Mouse (Mus musculus) adipocyte (in vitro differentiated cells): Measurements from ENCODE around the gene Sgms1.

Experiments
- DNase-seq: peaks from one replicate; pipeline ENCODE4 v3.0.0-alpha.2; 2016; ENCODE audit warnings: low spot score

The Sgms1 gene

GRCm38 (mm10) chr19:32179514-32179913 lies 210.0 kb downstream of the Sgms1 start:
- DNase-seq = no peak

GRCm38 (mm10) chr19:32178161-32178560 lies 211.4 kb downstream of the Sgms1 start:
- no peak for DNase-seq

GRCm38 (mm10) chr19:32176458-32176857 lies 213.1 kb downstream of the Sgms1 start:
- no peak for DNase-seq

GRCm38 (mm10) chr19:32175991-32176390 lies 213.5 kb downstream of the Sgms1 start:
- no peak for DNase-seq

- DNase-seq = no peak
Observed at GRCm38 (mm10) chr19:32175013-32175412, 214.5 kb downstream of the Sgms1 start.

- DNase-seq = no peak
Observed at GRCm38 (mm10) chr19:32174561-32174960, 215.0 kb downstream of the Sgms1 start.

GRCm38 (mm10) chr19:32173522-32174184 lies 215.9 kb downstream of the Sgms1 start:
- DNase-seq = no peak

- DNase-seq = no peak
Observed at GRCm38 (mm10) chr19:32172511-32172981, 217.0 kb downstream of the Sgms1 start.

GRCm38 (mm10) chr19:32171981-32172380 lies 217.5 kb downstream of the Sgms1 start:
- DNase-seq = no peak

- DNase-seq = peak; percentile 95
Observed at GRCm38 (mm10) chr19:32169634-32170540, 219.6 kb downstream of the Sgms1 start.

- DNase-seq = no peak
Observed at GRCm38 (mm10) chr19:32168031-32168430, 221.5 kb downstream of the Sgms1 start.

- no peak for DNase-seq
Observed at GRCm38 (mm10) chr19:32166823-32167605, 222.5 kb downstream of the Sgms1 start.

GRCm38 (mm10) chr19:32165711-32166110 lies 223.8 kb downstream of the Sgms1 start:
- DNase-seq = no peak

GRCm38 (mm10) chr19:32164128-32164527 lies 225.4 kb downstream of the Sgms1 start:
- DNase-seq = no peak

GRCm38 (mm10) chr19:32159944-32160343 lies 229.6 kb downstream of the Sgms1 start:
- no peak for DNase-seq

GRCm38 (mm10) chr19:32159168-32159567 lies 230.3 kb downstream of the Sgms1 start:
- no peak for DNase-seq

GRCm38 (mm10) chr19:32157045-32157444 lies 232.5 kb downstream of the Sgms1 start:
- DNase-seq = no peak

- no peak for DNase-seq
Observed at GRCm38 (mm10) chr19:32152529-32152928, 237.0 kb downstream of the Sgms1 start.

- no peak for DNase-seq
Observed at GRCm38 (mm10) chr19:32148710-32149109, 240.8 kb downstream of the Sgms1 start.

- DNase-seq = no peak
Observed at GRCm38 (mm10) chr19:32142383-32142782, 247.1 kb downstream of the Sgms1 start.

- no peak for DNase-seq
Observed at GRCm38 (mm10) chr19:32138361-32139088, 251.0 kb downstream of the Sgms1 start.

GRCm38 (mm10) chr19:32137904-32138303 lies 251.6 kb downstream of the Sgms1 start:
- no peak for DNase-seq
